Mouse (Mus musculus): ENCODE results near the gene Slc26a8. TPM values are rescaled to one million over a fixed set of nuclear protein-coding genes. Genes with fewer than 3 reads are reported as not detected.

The Slc26a8 gene
- polyA plus RNA-seq, 2 experiments: 0.77 to 2.6 TPM

DNA sequence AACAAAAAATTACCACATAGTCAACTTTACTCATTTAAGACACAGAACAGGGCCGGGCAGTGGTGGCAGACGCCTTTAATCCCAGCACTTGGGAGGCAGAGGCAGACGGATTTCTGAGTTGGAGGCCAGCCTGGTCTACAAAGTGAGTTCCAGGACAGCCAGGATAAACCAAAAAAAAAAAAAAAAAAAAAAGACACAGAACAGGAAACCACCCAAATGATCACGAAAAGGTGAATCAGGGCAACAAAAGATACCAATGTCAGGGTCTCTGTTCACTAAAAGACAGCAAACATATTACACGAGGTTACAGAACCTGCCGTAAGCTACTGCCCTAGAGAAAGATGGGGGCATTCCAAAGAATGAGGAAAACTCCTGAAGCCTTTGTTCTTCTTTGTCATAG is 76.9 kb downstream of the Slc26a8 start:
- no peak for TF ChIP-seq POLR2A (IDR thresholded peaks at IDR 0.05; ENCODE audit: borderline replicate concordance, extremely low read depth, insufficient read depth, insufficient read length)
- ATAC-seq (ENCODE audit: low FRiP score, low read depth): no peak
- WGBS: 87% methylated on average over 6 of the region's 6 CpGs
- Histone ChIP-seq H3K36me3 (ENCODE audit: control insufficient read depth, insufficient read depth, low read length) (peaks cover 26% of the 10 kb centered on the region), H3K4me1 (ENCODE audit: control insufficient read depth, insufficient read depth, low read length) (no peaks in the 10 kb centered on the region), H3K4me3 (replicated peaks; ENCODE audit: low read length) (no peak overlapping the region), H3K4me2 (replicated peaks; ENCODE audit: low read depth, low read length, severe bottlenecking) (no peak overlapping the region), H3K9me3 (ENCODE audit: control insufficient read depth, low read length) (no peaks in the 10 kb centered on the region), H3K27me3 (ENCODE audit: control insufficient read depth, insufficient read depth, low read length) (no peaks in the 10 kb centered on the region), H3K27ac (replicated peaks; ENCODE audit: low read depth, low read length) (no peak overlapping the region), H3K9ac (ENCODE audit: low read depth, low read length, severe bottlenecking) (no peak overlapping the region)
- no peak for DNase-seq (ENCODE audit: low spot score)

DNA sequence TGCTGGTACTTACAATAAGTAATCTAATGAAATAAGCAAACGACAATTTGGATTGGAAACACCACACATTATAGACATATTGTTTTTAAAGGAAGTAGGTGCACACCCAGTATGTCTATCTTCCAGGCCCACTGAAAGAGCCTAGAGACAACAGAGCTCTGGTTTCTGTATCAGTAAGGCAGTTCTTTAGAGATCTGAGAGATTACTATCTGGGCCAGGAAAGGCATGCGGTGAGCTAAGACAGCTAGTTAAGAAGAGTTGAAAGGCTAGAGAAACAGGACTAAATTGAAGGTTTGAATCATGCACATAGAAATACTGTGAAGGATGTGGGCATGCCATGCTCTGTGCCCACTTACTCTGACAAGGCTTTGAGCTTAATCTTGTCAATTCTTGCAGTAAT is 77.4 kb downstream of the Slc26a8 start:
- Histone ChIP-seq H3K9me3 (ENCODE audit: control insufficient read depth, low read length) (no peaks in the 10 kb centered on the region), H3K4me3 (replicated peaks; ENCODE audit: low read length) (no peak overlapping the region), H3K4me1 (ENCODE audit: control insufficient read depth, insufficient read depth, low read length) (no peaks in the 10 kb centered on the region), H3K27me3 (ENCODE audit: control insufficient read depth, insufficient read depth, low read length) (no peaks in the 10 kb centered on the region), H3K27ac (replicated peaks; ENCODE audit: low read depth, low read length) (no peak overlapping the region), H3K9ac (ENCODE audit: low read depth, low read length, severe bottlenecking) (no peak overlapping the region), H3K4me2 (replicated peaks; ENCODE audit: low read depth, low read length, severe bottlenecking) (no peak overlapping the region), H3K36me3 (ENCODE audit: control insufficient read depth, insufficient read depth, low read length) (peaks cover 30% of the 10 kb centered on the region)
- no peak for ATAC-seq (ENCODE audit: low FRiP score, low read depth)
- no peak for DNase-seq (ENCODE audit: low spot score)
- TF ChIP-seq POLR2A (IDR thresholded peaks at IDR 0.05; ENCODE audit: borderline replicate concordance, extremely low read depth, insufficient read depth, insufficient read length): no peak
- 90% methylated on average over 2 of the region's 2 CpGs for WGBS

DNA sequence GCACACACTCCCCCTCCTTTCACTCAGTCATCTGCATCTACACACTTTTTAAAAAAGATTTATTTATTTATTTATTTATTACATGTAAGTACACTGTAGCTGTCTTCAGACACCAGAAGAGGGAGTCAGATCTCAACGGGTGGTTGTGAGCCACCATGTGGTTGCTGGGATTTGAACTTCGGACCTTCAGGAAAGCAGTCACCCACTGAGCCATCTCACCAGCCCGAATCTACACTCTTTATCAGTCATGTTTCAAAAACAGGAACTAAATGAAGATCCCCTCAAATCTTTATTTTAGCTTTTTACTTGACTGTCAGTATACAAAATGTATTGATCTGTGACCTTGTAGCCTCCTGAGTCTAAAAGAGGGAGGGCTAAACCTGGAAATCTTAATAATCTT is 80.5 kb downstream of the Slc26a8 start:
- Histone ChIP-seq H3K4me3 (replicated peaks; ENCODE audit: low read length) (no peak overlapping the region), H3K4me2 (replicated peaks; ENCODE audit: low read depth, low read length, severe bottlenecking) (no peak overlapping the region), H3K36me3 (ENCODE audit: control insufficient read depth, insufficient read depth, low read length) (peaks cover 46% of the 10 kb centered on the region)

DNA sequence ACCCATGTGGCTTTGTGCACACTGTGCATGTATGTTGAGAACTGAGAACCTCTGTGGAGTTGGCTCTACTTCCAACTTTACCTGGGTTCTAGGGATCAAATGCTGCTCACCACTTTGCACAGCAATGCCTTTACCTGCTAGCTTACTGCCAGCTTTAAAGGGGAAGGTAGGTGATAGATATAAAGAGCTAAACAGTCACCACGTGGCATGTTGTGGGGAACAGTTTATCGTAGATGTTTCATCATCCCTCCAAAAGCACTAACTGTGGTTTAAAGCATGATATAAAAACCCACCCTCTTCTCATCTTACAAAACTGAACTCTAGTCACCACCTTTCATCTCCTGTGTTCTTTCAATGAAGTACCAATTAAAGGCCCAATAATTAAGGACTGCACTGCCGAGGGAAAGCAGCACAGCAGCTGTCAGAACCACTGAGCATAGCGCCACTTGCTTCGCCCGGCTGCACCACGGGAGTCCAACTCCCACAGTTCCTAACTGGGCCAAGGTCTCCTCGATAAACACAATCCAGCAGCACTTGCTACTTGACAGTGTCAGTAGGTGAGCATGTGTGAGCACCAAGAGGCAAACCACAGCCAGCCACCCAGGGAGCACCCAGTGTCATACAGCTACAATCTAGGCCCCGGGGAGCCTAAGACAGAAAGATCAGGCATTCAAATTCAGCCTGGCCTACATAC is 88.3 kb downstream of the Slc26a8 start:
- peaks cover 93% of the 10 kb centered on the region for H3K36me3 ChIP-seq (ENCODE audit: control insufficient read depth, insufficient read depth, low read length)
- no peak overlapping the region for H3K27ac ChIP-seq (replicated peaks; ENCODE audit: low read depth, low read length)
- no peak overlapping the region for H3K4me3 ChIP-seq (replicated peaks; ENCODE audit: low read length)
- no peaks in the 10 kb centered on the region for H3K4me1 ChIP-seq (ENCODE audit: control insufficient read depth, insufficient read depth, low read length)
- no peaks in the 10 kb centered on the region for H3K9me3 ChIP-seq (ENCODE audit: control insufficient read depth, low read length)
- ATAC-seq (ENCODE audit: low FRiP score, low read depth): no peak
- H3K9ac ChIP-seq (ENCODE audit: low read depth, low read length, severe bottlenecking): no peak overlapping the region
- no peak for DNase-seq (ENCODE audit: low spot score)
- WGBS: 80% methylated on average over 9 of the region's 9 CpGs
- H3K27me3 ChIP-seq (ENCODE audit: control insufficient read depth, insufficient read depth, low read length): no peaks in the 10 kb centered on the region
- no peak for TF ChIP-seq POLR2A (IDR thresholded peaks at IDR 0.05; ENCODE audit: borderline replicate concordance, extremely low read depth, insufficient read depth, insufficient read length)
- H3K4me2 ChIP-seq (replicated peaks; ENCODE audit: low read depth, low read length, severe bottlenecking): no peak overlapping the region

More for the DNA sequence above, 80.5 kb downstream of the Slc26a8 start:
- no peak overlapping the region for H3K9ac ChIP-seq (ENCODE audit: low read depth, low read length, severe bottlenecking)
- 83% methylated on average over 3 of the region's 3 CpGs for WGBS
- no peaks in the 10 kb centered on the region for H3K9me3 ChIP-seq (ENCODE audit: control insufficient read depth, low read length)
- H3K27ac ChIP-seq (replicated peaks; ENCODE audit: low read depth, low read length): no peak overlapping the region
- no peak for ATAC-seq (ENCODE audit: low FRiP score, low read depth)
- DNase-seq (ENCODE audit: low spot score): no peak
- no peaks in the 10 kb centered on the region for H3K27me3 ChIP-seq (ENCODE audit: control insufficient read depth, insufficient read depth, low read length)
- no peak for TF ChIP-seq POLR2A (IDR thresholded peaks at IDR 0.05; ENCODE audit: borderline replicate concordance, extremely low read depth, insufficient read depth, insufficient read length)
- no peaks in the 10 kb centered on the region for H3K4me1 ChIP-seq (ENCODE audit: control insufficient read depth, insufficient read depth, low read length)

- Histone ChIP-seq H3K4me2 (replicated peaks; ENCODE audit: low read depth, low read length, severe bottlenecking) (no peak overlapping the region), H3K4me1 (ENCODE audit: control insufficient read depth, insufficient read depth, low read length) (no peaks in the 10 kb centered on the region), H3K27me3 (ENCODE audit: control insufficient read depth, insufficient read depth, low read length) (no peaks in the 10 kb centered on the region), H3K4me3 (replicated peaks; ENCODE audit: low read length) (no peak overlapping the region), H3K9ac (ENCODE audit: low read depth, low read length, severe bottlenecking) (no peak overlapping the region), H3K36me3 (ENCODE audit: control insufficient read depth, insufficient read depth, low read length) (peaks cover 93% of the 10 kb centered on the region), H3K27ac (replicated peaks; ENCODE audit: low read depth, low read length) (no peak overlapping the region), H3K9me3 (ENCODE audit: control insufficient read depth, low read length) (no peaks in the 10 kb centered on the region)
- WGBS: 92% methylated on average over 5 of the region's 5 CpGs
- TF ChIP-seq POLR2A (IDR thresholded peaks at IDR 0.05; ENCODE audit: borderline replicate concordance, extremely low read depth, insufficient read depth, insufficient read length): no peak
- ATAC-seq (ENCODE audit: low FRiP score, low read depth) (no peak), DNase-seq (ENCODE audit: low spot score) (no peak)
Measured at GRCm38 (mm10) chr17:28600780-28601179, 89.3 kb downstream of the Slc26a8 start.
